ENCODE assay signal across 7 mouse cellular contexts in genomic region chr8:125253505-125254180, GRCm38 (mm10).
A peak's percentile ranks its signal among the peaks of the same experiment; 100 is the strongest.
DNase-seq lines count a peak whose midpoint lies in the region; ATAC-seq and TF ChIP-seq lines count a peak whose summit lies in the region.

No protein-coding gene starts in this region.

- H3K27me3 ChIP-seq in thymus, adult 2 months (ENCODE audit: control insufficient read depth, insufficient read depth, low read length), result no peaks in the 10 kb centered on the region
- H3K27me3 ChIP-seq in embryonic facial prominence, embryonic 15.5 days, result no peaks in the 10 kb centered on the region
- H3K27me3 ChIP-seq in limb, embryonic 13.5 days, result no peaks in the 10 kb centered on the region
- no peaks in the 10 kb centered on the region for H3K27me3 ChIP-seq in midbrain, embryonic 14.5 days (ENCODE audit: control insufficient read depth, insufficient read depth, low read length)

- no peaks in the 10 kb centered on the region for H3K36me3 ChIP-seq in thymus, adult 2 months (ENCODE audit: control insufficient read depth, insufficient read depth, low read length)
- H3K36me3 ChIP-seq in embryonic facial prominence, embryonic 15.5 days, result no peaks in the 10 kb centered on the region
- no peaks in the 10 kb centered on the region for H3K36me3 ChIP-seq in limb, embryonic 13.5 days
- no peaks in the 10 kb centered on the region for H3K36me3 ChIP-seq in midbrain, embryonic 14.5 days (ENCODE audit: control insufficient read depth, insufficient read depth, low read length)

- H3K4me1 ChIP-seq in thymus, adult 2 months (replicated peaks; ENCODE audit: control insufficient read depth, insufficient read depth, low read length), result peaks cover 7% of the 10 kb centered on the region
- H3K4me1 ChIP-seq in embryonic facial prominence, embryonic 15.5 days, result peaks cover 32% of the 10 kb centered on the region
- H3K4me1 ChIP-seq in limb, embryonic 13.5 days, result peaks cover 28% of the 10 kb centered on the region
- peaks cover 23% of the 10 kb centered on the region for H3K4me1 ChIP-seq in midbrain, embryonic 14.5 days (ENCODE audit: control insufficient read depth, insufficient read depth, low read length)

- peak overlapping the region; percentile 79 for H3K4me2 ChIP-seq in embryonic facial prominence, embryonic 15.5 days (replicated peaks)
- H3K4me2 ChIP-seq in limb, embryonic 13.5 days (replicated peaks), result peak overlapping the region; percentile 73
- H3K4me2 ChIP-seq in midbrain, embryonic 14.5 days (ENCODE audit: low read length), result peak overlapping the region; percentile 68

- no peak for ATAC-seq in embryonic facial prominence, embryonic 15.5 days (ENCODE audit: insufficient number of reproducible peaks, low FRiP score, low TSS enrichment, low read depth)
- ATAC-seq in limb, embryonic 13.5 days (ENCODE audit: low FRiP score, low read depth), result no peak
- peak; percentile 40; the same call in 1 of the 2 replicates for ATAC-seq in midbrain, embryonic 14.5 days (ENCODE audit: low FRiP score, low TSS enrichment)

- TF ChIP-seq POLR2A in thymus, adult 2 months (IDR thresholded peaks at IDR 0.05; ENCODE audit: control insufficient read depth, extremely low read depth, insufficient read depth, low read length, poor library complexity), result no peak

- H3K9me3 ChIP-seq in embryonic facial prominence, embryonic 15.5 days (replicated peaks), result no peaks in the 10 kb centered on the region
- no peaks in the 10 kb centered on the region for H3K9me3 ChIP-seq in limb, embryonic 13.5 days
- no peaks in the 10 kb centered on the region for H3K9me3 ChIP-seq in midbrain, embryonic 14.5 days (ENCODE audit: control insufficient read depth, low read length)

- peak overlapping the region; percentile 46 for H3K4me3 ChIP-seq in thymus, adult 2 months (ENCODE audit: control insufficient read depth, insufficient read depth, low read length)
- peak overlapping the region; percentile 40 for H3K4me3 ChIP-seq in embryonic facial prominence, embryonic 15.5 days (replicated peaks)
- H3K4me3 ChIP-seq in limb, embryonic 13.5 days, result peak overlapping the region; percentile 43
- peak overlapping the region; percentile 37 for H3K4me3 ChIP-seq in midbrain, embryonic 14.5 days (replicated peaks; ENCODE audit: low read depth, low read length)

- peak overlapping the region; percentile 32; the same call in 1 of the 2 replicates for H3K27ac ChIP-seq in thymus, adult 2 months (ENCODE audit: control insufficient read depth, insufficient read depth, low read length)
- H3K27ac ChIP-seq in embryonic facial prominence, embryonic 15.5 days (replicated peaks), result peak overlapping the region; percentile 91
- peak overlapping the region; percentile 86; the same call in 1 of the 2 replicates for H3K27ac ChIP-seq in limb, embryonic 13.5 days
- peak overlapping the region; percentile 99 for H3K27ac ChIP-seq in midbrain, embryonic 14.5 days (replicated peaks; ENCODE audit: low read depth, low read length)

- DNase-seq in thymus, adult 2 months, result peak; percentile 28
- DNase-seq in thymus, postnatal 10 days (ENCODE audit: low spot score in 2 of 2), result no peak
- no peak for DNase-seq in midbrain, embryonic 14.5 days
- no peak for DNase-seq in right cerebral cortex, postnatal 25 days
- DNase-seq in urinary bladder, adult 2 months (ENCODE audit: low spot score), result no peak

- TF ChIP-seq CTCF in thymus, adult 2 months (IDR thresholded peaks at IDR 0.05; ENCODE audit: borderline replicate concordance, control insufficient read depth, extremely low read depth, insufficient read depth, low read length, poor library complexity), result no peak

- 39% methylated on average over 10 of the region's 10 CpGs for WGBS in thymus, adult 2 months
- WGBS in embryonic facial prominence, embryonic 15.5 days, result 25% methylated on average over 10 of the region's 10 CpGs
- 42% methylated on average over 10 of the region's 10 CpGs for WGBS in limb, embryonic 13.5 days
- WGBS in midbrain, embryonic 14.5 days, result 21% methylated on average over 10 of the region's 10 CpGs

- no peak overlapping the region for H3K9ac ChIP-seq in embryonic facial prominence, embryonic 15.5 days
- H3K9ac ChIP-seq in limb, embryonic 13.5 days, result no peak overlapping the region
- peak overlapping the region; percentile 62 for H3K9ac ChIP-seq in midbrain, embryonic 14.5 days (replicated peaks; ENCODE audit: low read length)

Comparison
In these comparisons a context has a peak if more than half of its experiments do, and no peak if none do; other contexts are left out.
1. H3K27ac ChIP-seq: peak in every context shown above with its lines; median percentile 99 in midbrain, embryonic 14.5 days; 91 in embryonic facial prominence, embryonic 15.5 days; 86 in limb, embryonic 13.5 days; 32 in thymus, adult 2 months.